Mouse (Mus musculus) B cell, adult 67 days (primary cell): Measurements from ENCODE around the gene Olfr639. TPM values are rescaled to one million over a fixed set of nuclear protein-coding genes. Genes with fewer than 3 reads are reported as not detected.

Experiments used
- total RNA-seq, 2 experiments: library from RNA; stranded (reverse); gene quantifications; 4 replicates each; pipeline ENCODE4 v1.2.4; 2023

Olfr639 gene
- not detected for total RNA-seq

DNA sequence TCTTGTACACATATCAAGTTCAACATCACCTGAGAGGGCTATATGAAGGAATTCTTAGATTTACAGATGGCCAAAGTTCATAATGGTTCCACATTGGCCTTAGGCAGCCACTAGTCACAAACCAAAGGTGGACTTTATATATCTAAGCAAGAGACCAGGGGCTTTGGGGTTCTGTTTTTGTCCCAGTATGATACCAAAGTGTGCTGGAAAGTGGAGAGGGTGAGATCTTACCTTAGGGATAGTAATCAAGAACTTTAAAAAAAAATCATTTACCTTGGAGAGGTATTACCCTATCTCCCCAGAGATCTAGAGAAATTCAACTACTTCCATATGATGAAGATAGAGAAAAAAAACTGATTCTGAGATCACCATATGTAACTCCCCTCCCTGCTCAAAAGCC lies at the start of gene Olfr639:
TSS of gene Olfr639 (minus strand) at position 101 of the 400 bp plus-strand sequence.

GRCm38 (mm10) chr7:104061345-104061744 lies 44.2 kb upstream of the Olfr639 start, which contains the start of gene 4930516K23Rik:
Gene 4930516K23Rik (minus strand): TSS chr7:104061445.

GRCm38 (mm10) chr7:104052566-104052965 lies 35.5 kb upstream of the Olfr639 start, which contains the start of gene Olfr642:
Gene Olfr642 (minus strand): TSS chr7:104052666.

DNA sequence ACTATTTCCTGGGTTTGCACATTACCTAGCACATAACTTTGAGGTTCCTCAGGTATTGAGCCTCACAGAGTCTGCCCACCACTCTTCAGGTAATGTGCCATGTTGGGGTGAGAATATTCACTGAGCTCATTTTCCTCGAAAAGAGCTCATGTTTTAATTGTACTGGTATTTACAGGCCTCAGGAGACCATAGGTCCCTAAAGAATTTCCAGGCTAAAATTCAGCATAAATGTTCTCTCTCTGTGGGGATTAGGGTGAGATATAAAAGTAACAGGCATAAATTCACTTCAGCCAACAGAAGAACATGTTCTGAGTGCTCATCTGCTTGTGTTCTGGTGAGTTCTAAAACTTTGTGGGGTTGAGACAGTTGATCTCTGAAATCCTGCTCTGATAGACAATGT lies 18.0 kb upstream of the Olfr639 start, which contains the start of gene Olfr641:
TSS of gene Olfr641 (plus strand) at position 301 of the 400 bp plus-strand sequence.

DNA sequence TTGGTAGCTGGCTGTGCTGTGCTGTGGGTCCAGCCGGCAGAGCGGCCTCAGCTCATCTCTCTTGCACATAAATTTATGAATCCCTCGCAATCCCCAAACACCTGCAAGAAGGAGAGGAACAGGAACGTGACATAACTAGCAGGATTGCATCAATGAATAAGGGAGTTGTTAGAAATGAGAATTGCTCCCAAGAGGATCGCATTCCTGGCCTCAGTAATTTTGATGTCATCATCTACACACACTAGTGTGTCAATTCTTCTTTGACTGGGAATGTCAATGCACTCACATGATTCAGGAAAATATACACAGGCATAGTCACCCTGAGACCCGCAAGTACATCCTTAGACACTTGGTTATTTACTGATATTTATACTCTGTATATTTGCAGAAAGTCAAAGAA lies 8.4 kb upstream of the Olfr639 start, which contains the start of gene Olfr640:
TSS of gene Olfr640 (minus strand) at position 101 of the 400 bp plus-strand sequence.

GRCm38 (mm10) chr7:103998446-103998845 lies 18.7 kb downstream of the Olfr639 start, which contains the start of gene Olfr638:
Gene Olfr638 (plus strand): TSS chr7:103998746.

GRCm38 (mm10) chr7:103970852-103971251 lies 46.3 kb downstream of the Olfr639 start, which contains the start of gene Olfr635:
Gene Olfr635 (plus strand): TSS chr7:103971152.

Other genes with a start within 250 kb of the Olfr639 start
- not detected for gene Olfr69, start 245.7 kb downstream of the Olfr639 start, total RNA-seq
- not detected for gene Olfr68, start 237.6 kb downstream of the Olfr639 start, total RNA-seq
- not detected for gene Olfr67, start 225.5 kb downstream of the Olfr639 start, total RNA-seq
- gene Hbb-bt, start 203.3 kb downstream of the Olfr639 start, total RNA-seq, result 10 to 100 TPM in 1 of 2 experiments, 1 to 10 TPM in 1; 3.1 to 49.4 TPM
- gene Hbb-bs, start 189.2 kb downstream of the Olfr639 start, total RNA-seq, result 100 to 1,000 TPM in 1 of 2 experiments, 10 to 100 TPM in 1; 22.4 to 295 TPM
- not detected for gene Hbb-bh2, start 176.8 kb downstream of the Olfr639 start, total RNA-seq
- not detected for gene Hbb-bh1, start 174.1 kb downstream of the Olfr639 start, total RNA-seq
- gene Hbb-y, start 164.1 kb downstream of the Olfr639 start, total RNA-seq, result not detected
- gene Olfr66, start 131.1 kb downstream of the Olfr639 start, total RNA-seq, result not detected
- not detected for gene Olfr64, start 122.8 kb downstream of the Olfr639 start, total RNA-seq
- gene Olfr65, start 113.8 kb downstream of the Olfr639 start, total RNA-seq, result not detected
- not detected for gene Olfr631, start 88.5 kb downstream of the Olfr639 start, total RNA-seq
- gene Olfr632, start 83.0 kb downstream of the Olfr639 start, total RNA-seq, result not detected
- not detected for gene Olfr633, start 72.9 kb downstream of the Olfr639 start, total RNA-seq
- gene Olfr635, start 46.2 kb downstream of the Olfr639 start, total RNA-seq, result not detected
- gene Olfr638, start 18.6 kb downstream of the Olfr639 start, total RNA-seq, result not detected
- not detected for gene Olfr640, start 8.3 kb upstream of the Olfr639 start, total RNA-seq
- not detected for gene Olfr641, start 18.1 kb upstream of the Olfr639 start, total RNA-seq
- not detected for gene Olfr642, start 35.4 kb upstream of the Olfr639 start, total RNA-seq
- not detected for gene 4930516K23Rik, start 44.1 kb upstream of the Olfr639 start, total RNA-seq
- not detected for gene Olfr644, start 54.6 kb upstream of the Olfr639 start, total RNA-seq
- not detected for gene Olfr645, start 68.2 kb upstream of the Olfr639 start, total RNA-seq
- not detected for gene Olfr646, start 87.6 kb upstream of the Olfr639 start, total RNA-seq
- not detected for gene Ubqln5, start 112.5 kb upstream of the Olfr639 start, total RNA-seq
- gene Olfr643, start 120.1 kb upstream of the Olfr639 start, total RNA-seq, result not detected
- gene Ubqln3, start 126.0 kb upstream of the Olfr639 start, total RNA-seq, result not detected
- not detected for gene Ubqlnl, start 133.3 kb upstream of the Olfr639 start, total RNA-seq
- not detected for gene Olfm5, start 147.5 kb upstream of the Olfr639 start, total RNA-seq
- not detected for gene Olfr648, start 166.1 kb upstream of the Olfr639 start, total RNA-seq
- gene Olfr649, start 178.7 kb upstream of the Olfr639 start, total RNA-seq, result not detected
- under 1 TPM; 0.39 to 0.70 TPM for gene Trim6, start 201.5 kb upstream of the Olfr639 start, total RNA-seq
- 10 to 100 TPM; 67.2 to 84.3 TPM for gene Trim34a, start 227.2 kb upstream of the Olfr639 start, total RNA-seq